Mouse (Mus musculus): ENCODE data around the gene Suox. TPM values are rescaled to one million over a fixed set of nuclear protein-coding genes. Genes with fewer than 3 reads are reported as not detected.

Gene Suox
- polyA plus RNA-seq, 1 experiment from 2014 or later: 10.1 TPM

GRCm38 (mm10) chr10:128665806-128666205, 8.1 kb downstream of the Suox start:
- peaks cover 6% of the 10 kb centered on the region; the same call in 1 of the 2 replicates for H3K4me1 ChIP-seq (ENCODE audit: control insufficient read depth, insufficient read depth, low read length)
- H3K4me3 ChIP-seq (ENCODE audit: low read length): no peak overlapping the region
- no peak overlapping the region for H3K9ac ChIP-seq (ENCODE audit: low read depth, low read length)
- H3K9me3 ChIP-seq (ENCODE audit: control insufficient read depth, low read length): no peaks in the 10 kb centered on the region
- 98% methylated on average over 2 of the region's 2 CpGs for WGBS
- H3K36me3 ChIP-seq (ENCODE audit: control insufficient read depth, insufficient read depth, low read length): no peaks in the 10 kb centered on the region
- H3K27me3 ChIP-seq (ENCODE audit: control insufficient read depth, insufficient read depth, low read length): no peaks in the 10 kb centered on the region
- no peak overlapping the region for H3K27ac ChIP-seq (ENCODE audit: low read depth, low read length)
- H3K4me2 ChIP-seq (replicated peaks; ENCODE audit: low read depth, low read length): no peak overlapping the region
- no peak for ATAC-seq (ENCODE audit: low FRiP score, low TSS enrichment)

- Histone ChIP-seq H3K9me3 (ENCODE audit: control insufficient read depth, low read length) (no peaks in the 10 kb centered on the region), H3K27me3 (ENCODE audit: control insufficient read depth, insufficient read depth, low read length) (no peaks in the 10 kb centered on the region), H3K9ac (ENCODE audit: low read depth, low read length) (no peak overlapping the region), H3K4me3 (ENCODE audit: low read length) (no peak overlapping the region), H3K27ac (ENCODE audit: low read depth, low read length) (no peak overlapping the region), H3K4me2 (replicated peaks; ENCODE audit: low read depth, low read length) (no peak overlapping the region), H3K36me3 (ENCODE audit: control insufficient read depth, insufficient read depth, low read length) (no peaks in the 10 kb centered on the region), H3K4me1 (ENCODE audit: control insufficient read depth, insufficient read depth, low read length) (peaks cover 6% of the 10 kb centered on the region; the same call in 1 of the 2 replicates)
- WGBS: 84% methylated on average over 3 of the region's 3 CpGs
- no peak for ATAC-seq (ENCODE audit: low FRiP score, low TSS enrichment)
Observed at GRCm38 (mm10) chr10:128665307-128665706, 8.6 kb downstream of the Suox start.

- Histone ChIP-seq H3K4me3 (ENCODE audit: low read length) (no peak overlapping the region), H3K36me3 (ENCODE audit: control insufficient read depth, insufficient read depth, low read length) (no peaks in the 10 kb centered on the region), H3K9me3 (ENCODE audit: control insufficient read depth, low read length) (no peaks in the 10 kb centered on the region), H3K27ac (ENCODE audit: low read depth, low read length) (no peak overlapping the region), H3K4me1 (ENCODE audit: control insufficient read depth, insufficient read depth, low read length) (peaks cover 6% of the 10 kb centered on the region; the same call in 1 of the 2 replicates), H3K9ac (ENCODE audit: low read depth, low read length) (no peak overlapping the region), H3K4me2 (replicated peaks; ENCODE audit: low read depth, low read length) (no peak overlapping the region), H3K27me3 (ENCODE audit: control insufficient read depth, insufficient read depth, low read length) (no peaks in the 10 kb centered on the region)
- WGBS: 70% methylated on average over 3 of the region's 3 CpGs
- ATAC-seq (ENCODE audit: low FRiP score, low TSS enrichment): no peak
Observed at GRCm38 (mm10) chr10:128664808-128665207, 9.1 kb downstream of the Suox start.

GRCm38 (mm10) chr10:128663441-128664220, 10.2 kb downstream of the Suox start:
- Histone ChIP-seq H3K4me2 (replicated peaks; ENCODE audit: low read depth, low read length) (no peak overlapping the region), H3K27ac (ENCODE audit: low read depth, low read length) (no peak overlapping the region), H3K9ac (ENCODE audit: low read depth, low read length) (no peak overlapping the region), H3K36me3 (ENCODE audit: control insufficient read depth, insufficient read depth, low read length) (no peaks in the 10 kb centered on the region), H3K9me3 (ENCODE audit: control insufficient read depth, low read length) (no peaks in the 10 kb centered on the region), H3K4me3 (ENCODE audit: low read length) (no peak overlapping the region), H3K27me3 (ENCODE audit: control insufficient read depth, insufficient read depth, low read length) (no peaks in the 10 kb centered on the region), H3K4me1 (ENCODE audit: control insufficient read depth, insufficient read depth, low read length) (peaks cover 3% of the 10 kb centered on the region; the same call in 1 of the 2 replicates)
- WGBS: 62% methylated on average over 5 of the region's 5 CpGs
- no peak for ATAC-seq (ENCODE audit: low FRiP score, low TSS enrichment)

GRCm38 (mm10) chr10:128662465-128662864, 11.4 kb downstream of the Suox start:
- Histone ChIP-seq H3K4me1 (ENCODE audit: control insufficient read depth, insufficient read depth, low read length) (no peaks in the 10 kb centered on the region), H3K36me3 (ENCODE audit: control insufficient read depth, insufficient read depth, low read length) (no peaks in the 10 kb centered on the region), H3K27ac (ENCODE audit: low read depth, low read length) (no peak overlapping the region), H3K9me3 (ENCODE audit: control insufficient read depth, low read length) (no peaks in the 10 kb centered on the region), H3K4me3 (ENCODE audit: low read length) (no peak overlapping the region), H3K27me3 (ENCODE audit: control insufficient read depth, insufficient read depth, low read length) (no peaks in the 10 kb centered on the region), H3K4me2 (replicated peaks; ENCODE audit: low read depth, low read length) (no peak overlapping the region), H3K9ac (ENCODE audit: low read depth, low read length) (no peak overlapping the region)
- ATAC-seq (ENCODE audit: low FRiP score, low TSS enrichment): no peak

GRCm38 (mm10) chr10:128659490-128659889, 14.4 kb downstream of the Suox start:
- Histone ChIP-seq H3K27me3 (ENCODE audit: control insufficient read depth, insufficient read depth, low read length) (no peaks in the 10 kb centered on the region), H3K27ac (ENCODE audit: low read depth, low read length) (no peak overlapping the region), H3K4me1 (ENCODE audit: control insufficient read depth, insufficient read depth, low read length) (no peaks in the 10 kb centered on the region), H3K9ac (ENCODE audit: low read depth, low read length) (no peak overlapping the region), H3K4me3 (ENCODE audit: low read length) (no peak overlapping the region), H3K4me2 (replicated peaks; ENCODE audit: low read depth, low read length) (no peak overlapping the region), H3K9me3 (ENCODE audit: control insufficient read depth, low read length) (no peaks in the 10 kb centered on the region), H3K36me3 (ENCODE audit: control insufficient read depth, insufficient read depth, low read length) (no peaks in the 10 kb centered on the region)
- no peak for ATAC-seq (ENCODE audit: low FRiP score, low TSS enrichment)
- WGBS: 39% methylated on average over 9 of the region's 9 CpGs

- WGBS: 50% methylated on average over 9 of the region's 9 CpGs
- H3K9ac ChIP-seq (ENCODE audit: low read depth, low read length): no peak overlapping the region
Observed at GRCm38 (mm10) chr10:128657844-128658243, 16.0 kb downstream of the Suox start.

GRCm38 (mm10) chr10:128656731-128657130, 17.1 kb downstream of the Suox start:
- Histone ChIP-seq H3K27ac (ENCODE audit: low read depth, low read length) (no peak overlapping the region), H3K4me1 (ENCODE audit: control insufficient read depth, insufficient read depth, low read length) (no peaks in the 10 kb centered on the region), H3K27me3 (ENCODE audit: control insufficient read depth, insufficient read depth, low read length) (no peaks in the 10 kb centered on the region), H3K4me2 (replicated peaks; ENCODE audit: low read depth, low read length) (no peak overlapping the region), H3K9me3 (ENCODE audit: control insufficient read depth, low read length) (no peaks in the 10 kb centered on the region), H3K9ac (ENCODE audit: low read depth, low read length) (no peak overlapping the region), H3K36me3 (ENCODE audit: control insufficient read depth, insufficient read depth, low read length) (no peaks in the 10 kb centered on the region), H3K4me3 (ENCODE audit: low read length) (no peak overlapping the region)
- ATAC-seq (ENCODE audit: low FRiP score, low TSS enrichment): no peak
- WGBS: 91% methylated on average over 1 of the region's 1 CpGs

More at GRCm38 (mm10) chr10:128657844-128658243, 16.0 kb downstream of the Suox start:
- no peaks in the 10 kb centered on the region for H3K36me3 ChIP-seq (ENCODE audit: control insufficient read depth, insufficient read depth, low read length)
- no peak for ATAC-seq (ENCODE audit: low FRiP score, low TSS enrichment)
- no peak overlapping the region for H3K4me2 ChIP-seq (replicated peaks; ENCODE audit: low read depth, low read length)
- no peak overlapping the region for H3K27ac ChIP-seq (ENCODE audit: low read depth, low read length)
- no peaks in the 10 kb centered on the region for H3K9me3 ChIP-seq (ENCODE audit: control insufficient read depth, low read length)
- H3K4me3 ChIP-seq (ENCODE audit: low read length): no peak overlapping the region
- H3K27me3 ChIP-seq (ENCODE audit: control insufficient read depth, insufficient read depth, low read length): no peaks in the 10 kb centered on the region
- H3K4me1 ChIP-seq (ENCODE audit: control insufficient read depth, insufficient read depth, low read length): no peaks in the 10 kb centered on the region

- Histone ChIP-seq H3K4me2 (replicated peaks; ENCODE audit: low read depth, low read length) (no peak overlapping the region), H3K9me3 (ENCODE audit: control insufficient read depth, low read length) (no peaks in the 10 kb centered on the region)
Observed at GRCm38 (mm10) chr10:128655254-128655653, 18.6 kb downstream of the Suox start.

More at GRCm38 (mm10) chr10:128655254-128655653, 18.6 kb downstream of the Suox start:
- WGBS: 86% methylated on average over 3 of the region's 3 CpGs
- Histone ChIP-seq H3K9ac (ENCODE audit: low read depth, low read length) (no peak overlapping the region), H3K27ac (ENCODE audit: low read depth, low read length) (no peak overlapping the region), H3K36me3 (ENCODE audit: control insufficient read depth, insufficient read depth, low read length) (no peaks in the 10 kb centered on the region), H3K4me1 (ENCODE audit: control insufficient read depth, insufficient read depth, low read length) (no peaks in the 10 kb centered on the region), H3K4me3 (ENCODE audit: low read length) (no peak overlapping the region), H3K27me3 (ENCODE audit: control insufficient read depth, insufficient read depth, low read length) (no peaks in the 10 kb centered on the region)
- ATAC-seq (ENCODE audit: low FRiP score, low TSS enrichment): no peak
